Mouse (Mus musculus) urinary bladder, postnatal 14 days (tissue): ENCODE data around the gene Slc16a10.

Source experiments
- DNase-seq: peaks from one replicate; pipeline ENCODE4 v3.0.0; 2021; ENCODE audit warnings: low spot score

The Slc16a10 gene

GRCm38 (mm10) chr10:40068595-40068994 lies 73.5 kb downstream of the Slc16a10 start:
- DNase-seq = no peak

DNA sequence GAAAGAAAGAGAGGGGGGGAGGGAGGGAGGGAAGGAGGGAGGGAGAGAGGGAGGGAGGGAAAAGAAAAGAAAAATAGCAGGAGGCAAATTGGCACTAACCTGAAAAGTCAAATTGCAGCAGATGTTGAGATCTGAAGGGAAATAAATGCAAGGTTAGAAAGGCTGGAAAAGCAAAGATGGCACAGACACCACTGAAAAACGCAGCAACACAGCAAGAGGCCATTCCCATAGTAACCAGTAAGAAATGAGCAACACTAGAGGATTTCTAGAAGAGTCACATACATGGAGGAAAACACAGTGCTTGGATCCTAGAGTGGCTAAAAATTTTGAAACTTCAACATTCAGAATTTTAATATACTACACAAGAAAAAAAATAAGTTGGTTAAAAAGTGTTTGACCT lies 74.5 kb downstream of the Slc16a10 start:
- no peak for DNase-seq

- no peak for DNase-seq
Observed at GRCm38 (mm10) chr10:40067071-40067470, 75.0 kb downstream of the Slc16a10 start.

DNA sequence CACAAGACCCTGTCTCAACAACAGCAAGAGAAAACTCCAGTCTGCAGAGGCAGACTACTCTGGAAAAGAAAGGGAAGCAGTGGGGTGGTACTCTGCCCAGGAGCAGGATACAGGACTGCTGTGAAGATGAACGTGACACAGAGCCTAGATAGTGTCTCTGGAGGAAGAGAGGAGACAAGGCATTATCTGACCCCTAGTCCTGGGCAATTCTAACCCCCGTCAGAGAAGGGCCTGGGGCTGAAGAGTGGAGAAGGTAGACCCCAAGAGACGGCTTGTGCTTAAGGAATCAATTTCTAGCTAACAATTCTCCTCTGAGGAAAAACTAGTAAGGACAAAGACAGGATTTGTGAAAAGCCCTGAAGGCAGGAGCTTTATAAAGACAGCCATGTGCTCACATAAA lies 76.7 kb downstream of the Slc16a10 start:
- no peak for DNase-seq

- no peak for DNase-seq
Observed at GRCm38 (mm10) chr10:40063291-40063890, 78.7 kb downstream of the Slc16a10 start.

GRCm38 (mm10) chr10:40062812-40063211 lies 79.2 kb downstream of the Slc16a10 start:
- DNase-seq = no peak

DNA sequence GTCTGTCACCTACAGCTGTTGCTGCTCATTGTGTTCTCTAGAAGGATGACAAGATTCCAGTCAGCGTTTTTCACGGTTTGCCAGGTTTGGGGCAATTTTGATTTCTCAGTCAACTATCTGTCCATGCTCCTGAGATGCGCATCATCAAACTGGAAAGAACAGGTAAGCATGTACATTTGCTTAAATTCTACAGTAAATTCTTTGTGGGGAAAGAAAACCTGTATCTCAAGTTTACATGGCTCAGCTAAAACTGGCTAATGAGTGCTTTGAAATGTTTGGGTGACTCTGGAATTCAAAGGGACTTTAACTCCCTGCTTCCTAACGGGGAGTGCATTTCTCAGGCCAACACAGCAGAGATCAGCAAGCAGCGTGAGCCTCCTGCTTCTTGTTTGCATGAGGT lies 80.1 kb downstream of the Slc16a10 start:
- no peak for DNase-seq

DNA sequence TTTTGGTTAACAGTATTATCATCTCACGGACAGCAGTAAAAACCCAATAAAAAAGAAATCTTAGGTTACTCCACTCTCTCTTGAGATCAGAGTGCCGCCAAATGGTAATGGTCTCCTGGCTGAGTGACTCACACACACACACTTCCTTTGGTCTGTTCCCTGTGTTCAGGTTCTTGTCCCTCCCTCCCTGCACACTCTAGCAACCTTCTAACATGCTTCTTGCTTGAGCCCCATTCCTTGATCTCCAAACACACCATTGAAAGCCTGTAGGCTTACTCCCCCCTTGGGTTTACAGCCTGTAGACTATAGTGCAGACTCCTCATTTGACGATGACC lies 83.3 kb downstream of the Slc16a10 start:
- DNase-seq = no peak

DNA sequence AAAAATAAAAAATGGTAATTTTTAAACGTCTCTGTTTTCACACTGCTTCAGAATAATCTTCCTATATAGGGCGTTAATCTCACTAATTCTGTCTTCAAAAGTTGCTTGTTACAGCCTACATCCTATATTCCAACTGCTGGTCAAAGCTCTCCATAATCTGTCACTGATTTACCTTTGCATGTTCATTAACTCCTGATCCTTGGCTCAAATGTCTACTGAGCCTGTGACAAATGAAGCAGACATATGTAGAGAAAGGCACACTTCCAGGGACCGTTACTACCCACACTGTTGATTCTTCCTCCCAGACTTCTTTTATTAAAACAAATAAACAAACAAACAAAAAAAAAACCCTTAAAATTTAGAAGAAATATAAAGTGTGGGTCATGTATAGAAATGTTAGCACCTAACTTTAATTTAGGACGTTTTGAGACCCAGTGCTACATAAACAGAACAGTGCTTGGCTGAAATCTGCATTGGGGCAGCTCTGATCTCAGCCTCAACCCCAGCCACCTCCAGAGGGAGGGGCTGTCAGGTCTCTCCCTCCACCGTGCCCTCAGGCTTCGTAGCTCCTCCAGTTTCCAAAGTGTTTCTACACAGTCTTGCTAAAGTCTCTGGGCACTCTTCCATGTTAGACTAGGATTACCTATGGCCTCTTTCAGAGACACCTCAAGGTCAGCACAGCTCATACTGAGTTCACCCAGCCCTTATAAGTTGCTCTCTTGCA lies 83.8 kb downstream of the Slc16a10 start:
- no peak for DNase-seq

GRCm38 (mm10) chr10:40057615-40058014 lies 84.4 kb downstream of the Slc16a10 start:
- no peak for DNase-seq

- DNase-seq = no peak
Observed at GRCm38 (mm10) chr10:40054455-40054854, 87.6 kb downstream of the Slc16a10 start.

- no peak for DNase-seq
Observed at GRCm38 (mm10) chr10:40053896-40054295, 88.2 kb downstream of the Slc16a10 start.

GRCm38 (mm10) chr10:40053257-40053895 lies 88.7 kb downstream of the Slc16a10 start:
- no peak for DNase-seq

GRCm38 (mm10) chr10:40051997-40052396 lies 90.1 kb downstream of the Slc16a10 start:
- no peak for DNase-seq

DNA sequence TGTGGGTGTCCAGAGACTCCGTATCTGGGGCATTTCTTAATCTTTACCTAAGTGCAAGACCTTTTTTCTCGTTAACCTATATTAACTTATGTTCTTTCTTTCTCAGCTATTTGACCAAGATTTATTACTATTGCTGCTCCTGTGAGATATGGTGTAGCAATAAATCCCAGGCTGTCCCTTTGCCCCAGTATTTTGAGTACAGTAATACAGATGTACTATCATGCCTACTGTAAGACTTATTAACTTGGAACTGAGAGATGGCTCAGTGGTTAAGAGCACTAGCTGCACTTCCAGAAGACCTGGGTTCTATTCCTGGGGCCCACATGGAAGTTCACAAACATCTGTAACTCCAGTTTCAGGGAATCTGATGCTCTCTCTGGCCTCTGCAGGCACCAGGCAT lies 91.3 kb downstream of the Slc16a10 start:
- DNase-seq = no peak

GRCm38 (mm10) chr10:40041339-40041738 lies 100.7 kb downstream of the Slc16a10 start:
- no peak for DNase-seq

DNA sequence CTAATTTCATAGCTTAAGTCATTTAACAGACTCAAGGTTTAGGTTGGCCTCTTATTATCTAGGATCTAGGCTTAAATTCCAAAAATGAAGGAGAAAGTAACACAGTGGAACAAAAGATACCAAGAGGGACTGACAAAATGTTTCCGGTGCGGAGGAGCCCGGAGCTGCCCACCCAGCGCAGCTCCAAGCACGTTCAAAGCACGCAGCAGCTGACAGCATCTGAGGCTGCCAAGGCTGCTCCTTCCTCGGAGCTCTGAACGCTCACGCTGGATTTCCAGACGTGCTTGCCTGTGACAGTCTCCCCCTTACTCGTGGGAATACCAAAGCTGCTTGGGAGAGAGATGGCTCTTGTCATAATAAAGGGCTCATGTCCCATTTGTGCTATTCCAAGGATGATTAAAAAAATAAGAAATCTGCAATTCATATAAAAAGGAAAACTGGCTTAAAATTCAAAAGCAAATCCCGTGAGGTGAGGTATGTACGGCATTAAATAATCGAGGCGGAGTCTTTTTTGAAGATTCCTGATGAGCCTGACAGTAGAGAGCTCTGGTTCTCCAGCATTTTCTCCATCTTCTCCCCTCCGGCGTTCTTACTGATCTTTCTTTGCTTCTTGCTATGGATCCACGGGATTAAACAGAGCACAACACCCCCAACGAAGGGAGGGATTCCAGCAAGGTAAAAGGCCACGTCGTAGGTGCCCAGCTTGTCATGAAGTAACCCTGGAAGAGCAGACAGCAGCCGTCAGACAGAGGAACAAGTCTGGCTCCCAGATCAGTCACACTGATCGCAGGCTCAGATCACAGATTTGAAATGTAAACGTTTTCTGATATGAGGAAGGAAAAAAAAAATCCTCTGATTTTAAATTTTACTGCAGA lies 105.1 kb downstream of the Slc16a10 start:
- no peak for DNase-seq

- no peak for DNase-seq
Observed at GRCm38 (mm10) chr10:40034956-40035355, 107.1 kb downstream of the Slc16a10 start.

DNA sequence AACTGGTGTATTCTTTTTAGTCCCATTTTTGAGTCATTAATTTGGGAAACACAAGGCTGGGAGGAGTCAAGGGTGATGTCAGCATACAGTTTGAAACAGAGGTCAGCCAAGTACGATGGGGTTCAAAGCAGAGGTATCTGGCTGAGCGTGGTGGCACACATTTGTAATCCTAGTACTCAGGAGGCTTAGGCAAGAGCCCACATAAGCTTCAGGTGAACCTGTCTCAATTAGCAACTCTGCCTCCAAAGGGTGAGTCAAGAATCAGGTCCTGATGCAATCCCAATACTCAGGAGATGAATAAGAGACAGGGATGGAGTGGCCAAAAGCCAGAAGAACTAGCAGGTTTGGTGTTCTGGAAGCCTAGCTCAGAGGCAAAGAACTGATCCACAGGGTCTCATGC lies 109.2 kb downstream of the Slc16a10 start:
- no peak for DNase-seq

DNA sequence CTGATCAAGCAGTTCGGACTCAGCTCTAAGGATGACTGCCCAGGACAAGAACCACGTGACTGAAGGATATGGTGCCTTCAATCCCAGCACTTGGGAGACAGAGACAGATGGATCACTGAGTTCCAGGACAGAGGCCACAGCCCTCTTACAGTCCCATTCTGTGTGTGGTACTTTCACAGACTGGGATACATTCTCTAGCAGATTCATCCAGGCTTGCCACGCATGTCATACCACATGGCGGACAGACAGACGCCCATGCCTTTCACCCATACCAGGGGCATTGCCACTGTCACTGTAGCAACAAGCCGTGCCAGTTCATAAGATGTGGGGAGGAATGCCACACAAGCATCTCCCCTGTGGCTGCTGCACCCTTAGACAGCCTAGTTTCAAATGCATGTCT lies 111.3 kb downstream of the Slc16a10 start:
- no peak for DNase-seq

- DNase-seq = no peak
Observed at GRCm38 (mm10) chr10:40029610-40030009, 112.4 kb downstream of the Slc16a10 start.

GRCm38 (mm10) chr10:40028091-40028490 lies 114.0 kb downstream of the Slc16a10 start:
- DNase-seq = no peak

DNA sequence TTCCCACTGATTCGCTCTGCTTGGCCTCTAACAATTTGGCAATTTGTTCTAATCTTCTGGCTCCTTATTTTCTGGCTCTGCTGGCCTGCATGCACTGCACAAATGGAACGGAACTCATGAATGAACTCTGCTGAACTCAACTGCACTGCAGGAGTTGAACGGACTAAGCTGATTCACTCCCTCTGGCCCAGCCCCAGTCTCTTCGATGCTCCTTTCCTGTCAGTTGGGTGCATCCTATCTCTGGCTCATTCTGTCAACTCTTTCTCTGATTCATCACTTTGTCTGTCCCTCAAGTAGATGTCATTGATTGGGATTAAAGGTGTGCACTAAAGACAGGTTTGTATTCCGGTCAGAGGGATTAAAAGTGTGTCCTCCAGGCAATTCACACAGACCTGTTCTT lies 115.5 kb downstream of the Slc16a10 start:
- no peak for DNase-seq
